Mouse (Mus musculus) thymus, postnatal 36 days (tissue): Measurements from ENCODE around the gene Leo1.
A peak's percentile ranks its signal among the peaks of the same experiment; 100 is the strongest.
"Not testable (repeated sequence)": the region's sequence is repeated elsewhere in the genome, so short reads cannot be mapped to it uniquely, and the experiment has no call there.

Experiments used
- DNase-seq, 2 experiments: peaks; one replicate each; pipeline ENCODE4 v3.0.0; 2022; ENCODE audit warnings: mixed read lengths in 2 of 2

Leo1 gene

GRCm38 (mm10) chr9:75479106-75479725 lies 37.9 kb downstream of the Leo1 start:
- DNase-seq: no peak

DNA sequence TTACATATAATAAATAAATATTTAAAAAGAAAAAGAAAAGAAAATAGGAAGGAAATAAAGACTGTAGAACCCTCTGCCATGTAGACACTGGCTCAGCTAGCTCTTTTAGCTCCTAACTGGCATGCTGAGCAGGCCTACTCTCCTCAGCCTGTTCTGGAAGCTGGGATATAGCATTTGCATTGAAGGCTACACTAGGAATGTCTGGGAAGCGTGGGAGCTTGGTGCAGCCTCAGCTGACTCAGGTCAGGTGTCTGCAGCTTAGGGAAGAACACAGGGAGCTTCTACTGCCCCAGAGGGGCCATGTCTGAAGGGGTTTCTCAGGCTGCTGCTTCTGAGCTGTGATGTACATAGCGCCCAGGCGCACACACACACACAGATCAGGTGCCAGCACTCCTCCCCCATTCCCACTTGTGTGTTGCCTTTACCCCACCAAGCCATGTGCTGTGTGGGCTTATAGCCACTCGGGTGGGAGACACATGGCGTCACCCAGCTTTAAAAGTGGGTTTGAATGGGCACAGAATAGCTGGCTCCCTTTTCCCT lies 39.3 kb downstream of the Leo1 start:
- no peak for DNase-seq

DNA sequence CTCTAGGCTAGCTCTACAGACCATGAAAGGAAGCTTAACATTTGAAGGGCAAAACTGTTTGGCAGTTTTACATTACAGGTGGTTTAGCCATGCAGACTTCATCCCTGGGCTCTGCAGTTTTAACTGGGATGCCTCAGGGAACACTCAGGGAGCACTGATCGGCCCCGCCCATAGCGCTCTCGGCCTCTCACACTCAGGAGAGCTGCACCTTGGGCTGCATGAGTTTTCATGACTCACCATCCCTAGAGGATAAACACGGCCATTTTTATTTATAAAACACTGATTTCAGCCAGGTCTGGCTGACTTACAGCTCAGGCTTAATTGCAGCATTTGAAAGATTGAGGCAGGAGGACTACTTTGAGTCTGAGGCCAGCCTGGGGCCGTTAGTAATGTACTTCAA lies 43.9 kb downstream of the Leo1 start:
- no peak for DNase-seq

- not testable (repeated sequence) for DNase-seq
These were observed 46.9 kb downstream of the Leo1 start for GRCm38 (mm10) chr9:75488255-75488654.

GRCm38 (mm10) chr9:75494407-75495005 lies 53.2 kb downstream of the Leo1 start:
- DNase-seq: no peak

DNA sequence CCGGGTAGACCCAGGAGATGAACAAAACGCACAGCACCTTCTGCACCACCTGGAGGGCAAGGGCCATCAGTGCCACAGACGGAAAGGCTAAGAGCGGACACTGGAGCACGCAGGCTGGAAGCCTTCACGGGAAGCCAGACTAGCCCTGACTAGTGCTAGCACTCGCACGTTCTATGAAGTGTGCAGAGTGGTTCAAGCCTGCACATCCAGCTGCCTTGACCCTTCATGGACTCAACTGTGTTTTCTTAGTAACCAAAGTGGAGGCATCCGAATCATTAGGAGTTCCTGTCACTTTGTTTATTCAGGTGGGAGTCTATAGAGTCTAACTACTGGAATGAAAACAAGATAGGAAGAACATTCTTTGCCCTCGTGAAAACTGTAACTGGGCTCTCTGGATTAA lies 54.6 kb downstream of the Leo1 start:
- no peak for DNase-seq

GRCm38 (mm10) chr9:75498571-75498970 lies 57.2 kb downstream of the Leo1 start:
- DNase-seq: no peak

DNA sequence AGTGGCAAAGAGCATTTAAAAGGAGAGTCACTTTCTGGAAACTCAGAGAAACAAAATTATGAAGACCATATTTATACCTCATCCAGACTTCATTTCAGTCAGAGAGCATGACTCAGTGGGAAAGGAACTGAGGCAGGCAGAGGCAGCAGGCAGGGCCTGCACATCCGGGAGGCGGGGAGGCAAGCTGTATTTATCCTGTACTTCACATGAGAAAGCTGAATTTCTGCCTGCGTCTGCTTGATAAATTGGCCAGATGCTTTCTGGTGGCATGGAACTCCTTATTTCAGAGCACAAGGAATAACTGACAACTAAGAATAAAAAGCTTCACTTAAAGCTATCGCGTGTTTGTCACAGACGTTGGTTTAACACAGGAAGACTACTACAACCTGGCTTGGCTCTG lies 63.0 kb downstream of the Leo1 start:
- DNase-seq: no peak

DNA sequence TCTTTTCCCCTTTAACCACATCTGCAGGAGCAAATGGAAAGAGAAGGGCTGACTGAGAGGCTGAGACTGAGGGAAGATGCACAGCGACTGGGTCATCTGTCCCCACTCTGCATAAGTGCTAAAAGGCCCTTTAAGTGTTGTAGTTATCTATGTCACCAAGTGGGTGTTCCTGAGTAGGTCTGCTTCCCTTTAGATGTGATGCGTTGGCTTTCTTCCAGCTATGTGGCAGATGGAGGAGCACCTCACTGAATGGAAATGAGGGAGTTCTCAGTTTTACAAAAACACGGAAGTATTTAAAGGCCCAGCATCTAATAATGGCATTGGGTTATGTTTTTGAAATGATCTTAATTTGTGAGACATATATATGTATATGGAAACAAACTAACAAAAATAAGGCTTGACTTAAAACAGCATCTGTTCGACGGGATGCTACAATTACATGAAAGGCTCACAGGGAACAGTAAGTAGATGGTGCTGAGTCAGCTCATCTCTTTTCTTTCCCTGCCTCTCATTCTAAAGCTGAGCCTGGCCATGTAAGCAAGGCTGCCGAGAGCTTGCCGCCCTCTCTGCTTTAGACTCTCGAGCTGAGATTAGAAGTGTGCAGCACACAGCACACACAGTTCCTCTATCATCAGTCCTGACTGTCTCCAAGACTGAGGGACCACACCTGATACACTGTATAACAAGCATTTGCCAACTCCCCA lies 70.1 kb downstream of the Leo1 start:
- no peak for DNase-seq

GRCm38 (mm10) chr9:75515464-75516113 lies 74.3 kb downstream of the Leo1 start:
- DNase-seq: peak; percentile 12 to 13
